Mouse (Mus musculus) embryonic facial prominence, embryonic 12.5 days (tissue): ENCODE results near the gene Tmem258. TPM values are rescaled to one million over a fixed set of nuclear protein-coding genes. Genes with fewer than 3 reads are reported as not detected.

Source experiments
- ATAC-seq: fragments of 200-750 bp; cut with Nextera tagmentation; 2 replicates; pipeline ENCODE4 v1.8.0; 2017; ENCODE audit not compliant: insufficient number of reproducible peaks, insufficient read depth, low FRiP score, low TSS enrichment
- H3K27ac ChIP-seq: fragments of 300-500 bp; sonication (generic); 2 replicates; pipeline ENCODE4 v1.5.1; 2016; ENCODE audit warnings: mild to moderate bottlenecking
- H3K27me3 ChIP-seq: fragments of 300-500 bp; sonication (generic); 2 replicates; pipeline ENCODE4 v1.6.1; 2016; ENCODE audit warnings: mild to moderate bottlenecking, moderate library complexity
- H3K36me3 ChIP-seq: fragments of 300-500 bp; sonication (generic); 2 replicates; pipeline ENCODE4 v1.6.1; 2016; ENCODE audit warnings: mild to moderate bottlenecking
- H3K4me1 ChIP-seq: fragments of 300-500 bp; sonication (generic); 2 replicates; pipeline ENCODE4 v1.6.1; 2016
- H3K4me2 ChIP-seq: fragments of 300-500 bp; sonication (generic); replicated peaks from 2 replicates; pipeline ENCODE4 v1.6.1; 2016; ENCODE audit warnings: mild to moderate bottlenecking, moderate library complexity
- H3K4me3 ChIP-seq: fragments of 300-500 bp; sonication (generic); 2 replicates; pipeline ENCODE4 v1.5.1; 2016; ENCODE audit warnings: mild to moderate bottlenecking
- H3K9ac ChIP-seq: fragments of 300-500 bp; sonication (generic); 2 replicates; pipeline ENCODE4 v1.6.1; 2016; ENCODE audit warnings: mild to moderate bottlenecking, moderate library complexity
- H3K9me3 ChIP-seq: fragments of 300-500 bp; sonication (generic); 2 replicates; pipeline ENCODE4 v1.6.1; 2016; ENCODE audit warnings: mild to moderate bottlenecking, moderate library complexity
- WGBS: fragments of 180-500 bp; shearing (Covaris S2); methylation state at CpG from one replicate; pipeline ENCODE4 v1.1.7; 2016; 5-methylcytosine and 5-hydroxymethylcytosine counted together
- polyA plus RNA-seq: library from polyadenylated mRNA; unstranded; fragments of >200 nt; fragmentation: Nextera tagmentation; extraction: Ambion mirVana; gene quantifications from 2 replicates; pipeline ENCODE4 v1.2.1, GENCODE M21; 2016

Tmem258 gene
- polyA plus RNA-seq, 1 experiment from 2014 or later, result 389 TPM

DNA sequence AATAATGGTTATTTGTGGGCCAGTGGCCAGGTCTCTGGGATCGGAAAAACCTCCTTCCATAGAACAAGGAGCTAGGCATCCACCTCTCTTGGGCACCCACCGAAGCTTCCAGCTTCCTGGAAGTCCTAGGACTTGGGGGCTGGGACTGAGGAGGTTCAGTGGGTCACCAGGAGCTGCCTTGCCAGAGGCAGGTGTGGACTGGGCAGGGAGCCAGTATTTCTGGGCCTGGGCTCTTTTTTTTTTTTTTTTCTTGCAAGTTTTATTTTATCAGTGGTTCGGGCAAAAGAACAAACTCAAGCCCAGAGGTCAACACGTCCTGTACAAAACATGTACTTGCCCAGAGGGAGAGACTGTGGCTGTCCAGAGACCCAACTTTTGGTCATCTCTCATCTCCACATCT lies 22.0 kb downstream of the Tmem258 start:
- no peak overlapping the region for H3K4me2 ChIP-seq
- no peaks in the 10 kb centered on the region for H3K9me3 ChIP-seq
- WGBS, result 86% methylated on average over 4 of the region's 4 CpGs
- no peaks in the 10 kb centered on the region for H3K36me3 ChIP-seq
- no peak for ATAC-seq
- no peaks in the 10 kb centered on the region for H3K27me3 ChIP-seq
- peaks cover 19% of the 10 kb centered on the region for H3K4me1 ChIP-seq
- no peak overlapping the region for H3K9ac ChIP-seq
- H3K27ac ChIP-seq, result no peak overlapping the region
- H3K4me3 ChIP-seq, result no peak overlapping the region

DNA sequence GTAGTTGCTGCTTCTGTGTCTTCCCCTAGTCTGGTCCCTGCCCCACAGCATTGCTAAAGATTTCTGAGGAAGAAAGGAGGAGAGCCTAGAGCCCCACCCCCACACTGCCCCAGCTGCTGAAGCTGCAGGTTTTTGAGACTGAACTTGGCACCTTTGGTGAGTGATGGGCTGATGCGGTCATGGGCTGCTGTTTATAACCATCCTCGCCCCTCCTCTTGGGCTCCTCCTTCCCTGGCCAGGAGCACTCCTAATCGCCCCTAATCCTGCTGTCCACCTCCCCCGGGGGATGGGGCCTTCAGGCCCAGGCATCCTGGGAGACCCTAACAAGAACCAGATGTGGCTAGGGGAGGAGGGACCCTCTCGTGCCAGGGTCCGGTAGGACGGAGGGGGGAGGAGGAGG lies 27.2 kb downstream of the Tmem258 start:
- H3K9ac ChIP-seq, result peak overlapping the region; percentile 24; the same call in 1 of the 2 replicates
- H3K27me3 ChIP-seq, result 0 out of 2 replicates have a peak, but pooled peaks cover 5% of the 10 kb centered on the region
- H3K36me3 ChIP-seq, result no peaks in the 10 kb centered on the region
- no peaks in the 10 kb centered on the region for H3K9me3 ChIP-seq
- WGBS, result 1% methylated on average over 7 of the region's 7 CpGs
- no peak for ATAC-seq
- peak overlapping the region; percentile 30; the same call in 1 of the 2 replicates for H3K27ac ChIP-seq
- peaks cover 16% of the 10 kb centered on the region for H3K4me1 ChIP-seq
- no peak overlapping the region for H3K4me3 ChIP-seq
- H3K4me2 ChIP-seq, result no peak overlapping the region

DNA sequence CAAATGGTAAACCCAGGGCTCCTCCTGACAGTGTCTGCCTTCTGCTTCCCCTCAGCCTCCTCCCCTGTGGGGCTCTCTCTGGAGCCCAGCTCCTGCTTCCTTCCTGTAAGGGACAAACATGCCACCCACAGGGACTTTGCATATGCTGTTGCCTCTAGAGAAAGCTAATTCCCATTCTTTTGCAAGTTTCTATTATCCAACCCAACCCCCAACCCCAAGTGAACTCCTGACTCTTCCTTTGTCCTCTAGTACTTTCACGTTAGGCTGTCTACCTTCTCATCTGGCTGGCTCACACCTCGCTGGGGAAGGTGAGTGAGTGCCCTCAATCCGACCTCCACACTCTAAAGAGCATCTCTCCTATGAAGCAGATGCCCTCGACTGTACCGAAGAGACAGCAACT lies 28.1 kb downstream of the Tmem258 start:
- no peak overlapping the region for H3K27ac ChIP-seq
- 0 out of 2 replicates have a peak, but pooled peaks cover 5% of the 10 kb centered on the region for H3K27me3 ChIP-seq
- no peaks in the 10 kb centered on the region for H3K36me3 ChIP-seq
- H3K4me2 ChIP-seq, result no peak overlapping the region
- H3K9me3 ChIP-seq, result no peaks in the 10 kb centered on the region
- H3K9ac ChIP-seq, result no peak overlapping the region
- no peak overlapping the region for H3K4me3 ChIP-seq
- WGBS, result 21% methylated on average over 5 of the region's 5 CpGs
- H3K4me1 ChIP-seq, result peaks cover 16% of the 10 kb centered on the region
- no peak for ATAC-seq

DNA sequence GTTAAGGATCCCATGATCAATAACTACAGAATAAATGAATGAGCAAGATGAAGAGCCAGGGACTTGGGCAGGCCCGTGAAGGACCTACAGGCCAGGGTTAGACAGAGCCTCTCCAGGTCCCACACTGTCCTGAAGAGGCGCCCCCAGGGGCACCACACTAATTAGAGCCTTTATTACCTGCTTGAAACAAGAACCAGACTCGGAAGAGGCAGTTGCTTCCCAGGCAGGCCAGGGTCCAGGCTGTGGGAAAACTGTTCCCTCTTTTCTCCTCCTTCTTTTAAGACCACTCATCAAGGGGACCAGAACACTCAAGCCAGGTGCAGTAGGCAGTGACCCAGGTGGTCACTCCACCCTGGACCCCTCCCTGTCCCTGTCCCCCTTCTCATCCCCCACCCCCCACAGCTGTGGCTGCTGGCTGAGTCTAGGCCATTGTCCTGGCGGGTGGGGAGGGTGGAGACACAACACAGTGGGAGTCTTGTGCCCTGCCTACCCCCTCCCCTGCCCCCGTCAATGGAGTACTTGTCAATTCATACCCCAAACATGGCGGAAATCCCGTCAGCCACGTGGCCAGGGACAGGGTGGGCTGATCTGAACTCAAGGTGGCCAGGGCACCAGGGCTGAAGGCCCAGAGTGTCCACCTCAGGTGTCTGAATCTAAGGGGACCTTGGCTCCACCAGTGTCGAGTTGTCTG lies 28.7 kb downstream of the Tmem258 start:
- Histone ChIP-seq H3K27ac (no peak overlapping the region), H3K4me3 (no peak overlapping the region), H3K36me3 (no peaks in the 10 kb centered on the region), H3K9me3 (no peaks in the 10 kb centered on the region), H3K27me3 (0 out of 2 replicates have a peak, but pooled peaks cover 5% of the 10 kb centered on the region), H3K4me1 (peaks cover 16% of the 10 kb centered on the region), H3K4me2 (no peak overlapping the region), H3K9ac (no peak overlapping the region)
- WGBS, result 36% methylated on average over 9 of the region's 9 CpGs
- ATAC-seq, result no peak

DNA sequence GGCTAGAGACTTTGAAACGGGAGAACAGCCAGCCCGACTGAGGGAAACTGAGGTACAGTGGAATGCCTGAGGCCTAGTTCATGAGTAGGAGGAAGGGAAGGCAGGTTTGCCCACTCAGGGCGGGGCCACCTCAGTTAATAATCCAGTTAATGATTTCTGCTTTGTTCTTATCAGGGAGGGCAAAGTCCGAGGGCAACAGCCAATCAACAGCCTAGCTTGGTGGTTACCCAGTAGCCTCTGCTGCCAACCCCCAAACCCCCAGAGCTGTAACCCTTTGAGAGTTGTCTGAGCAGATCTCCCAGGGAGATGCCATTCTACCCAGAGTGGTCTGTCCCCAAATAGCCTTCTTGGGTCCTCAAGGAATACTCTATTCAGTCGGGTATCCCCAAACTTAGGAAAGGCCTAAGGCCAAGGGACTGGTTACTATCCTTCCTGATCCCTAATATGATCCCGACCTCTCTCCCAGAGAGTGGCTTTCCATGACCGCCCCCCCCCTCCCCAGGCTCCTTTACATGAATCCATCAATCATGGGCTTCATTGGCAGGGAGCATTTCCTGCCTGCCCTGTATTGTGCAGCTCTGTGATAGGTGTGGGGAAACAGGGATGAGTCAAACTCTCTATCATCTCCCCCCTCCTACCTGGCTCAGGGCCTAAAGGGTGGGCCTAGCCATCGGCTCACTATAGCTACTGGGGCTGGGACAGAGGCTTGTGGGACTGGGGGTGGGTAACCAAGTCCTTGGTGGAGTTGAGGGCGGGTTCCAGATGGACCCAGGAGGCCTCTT lies 32.2 kb downstream of the Tmem258 start:
- H3K9me3 ChIP-seq, result no peaks in the 10 kb centered on the region
- 85% methylated on average over 9 of the region's 9 CpGs for WGBS
- no peak overlapping the region for H3K9ac ChIP-seq
- no peak overlapping the region for H3K4me2 ChIP-seq
- H3K4me1 ChIP-seq, result peaks cover 19% of the 10 kb centered on the region
- no peak for ATAC-seq
- H3K27ac ChIP-seq, result no peak overlapping the region
- H3K4me3 ChIP-seq, result no peak overlapping the region
- H3K27me3 ChIP-seq, result 0 out of 2 replicates have a peak, but pooled peaks cover 15% of the 10 kb centered on the region
- no peaks in the 10 kb centered on the region for H3K36me3 ChIP-seq

DNA sequence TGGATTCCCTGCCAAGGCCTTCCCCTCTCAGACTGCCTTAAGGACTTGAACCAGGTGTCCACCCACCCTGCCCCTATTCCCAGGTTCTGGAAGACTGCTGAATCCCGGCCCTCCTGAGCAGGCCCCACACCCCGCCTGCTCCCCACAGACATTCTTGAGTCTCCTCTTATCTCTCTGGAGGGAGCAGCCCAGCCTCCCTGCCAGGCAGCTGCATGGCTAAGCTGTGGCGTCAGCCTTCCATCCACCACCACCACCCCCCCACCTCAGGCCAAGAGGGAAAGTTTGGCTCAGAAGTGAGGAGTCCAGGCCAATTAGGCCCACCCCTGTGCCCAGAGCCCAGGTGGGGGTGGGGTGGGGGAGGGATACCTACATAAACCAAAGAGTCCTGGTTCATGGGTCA lies 34.7 kb downstream of the Tmem258 start:
- no peak overlapping the region for H3K4me2 ChIP-seq
- no peak for ATAC-seq
- H3K9ac ChIP-seq, result no peak overlapping the region
- WGBS, result 72% methylated on average over 3 of the region's 3 CpGs
- H3K9me3 ChIP-seq, result no peaks in the 10 kb centered on the region
- no peak overlapping the region for H3K4me3 ChIP-seq
- H3K36me3 ChIP-seq, result no peaks in the 10 kb centered on the region
- 0 out of 2 replicates have a peak, but pooled peaks cover 10% of the 10 kb centered on the region for H3K27me3 ChIP-seq
- no peak overlapping the region for H3K27ac ChIP-seq
- H3K4me1 ChIP-seq, result peaks cover 18% of the 10 kb centered on the region

DNA sequence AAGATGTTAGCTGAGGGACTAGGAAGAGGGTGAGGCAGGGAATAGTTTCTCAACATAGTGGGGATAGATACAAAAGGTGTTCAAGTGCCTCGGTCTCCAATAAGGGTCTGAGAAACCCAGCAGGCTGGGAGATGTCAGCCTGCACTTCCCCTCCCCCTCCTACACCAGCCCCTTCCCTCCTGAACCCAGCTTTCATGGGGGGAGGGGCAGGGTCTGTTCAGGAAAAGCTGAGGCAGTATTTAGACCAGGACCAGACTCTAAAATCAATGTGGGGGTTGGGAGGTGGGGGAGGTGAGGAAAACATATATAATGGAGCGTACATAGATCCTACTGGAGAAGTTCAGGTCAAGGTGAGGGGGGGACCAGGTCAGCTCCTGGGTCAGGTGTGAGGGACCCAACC lies 35.6 kb downstream of the Tmem258 start:
- peak overlapping the region; percentile 74 for H3K4me2 ChIP-seq
- no peak overlapping the region for H3K9ac ChIP-seq
- ATAC-seq, result no peak
- 0 out of 2 replicates have a peak, but pooled peaks cover 10% of the 10 kb centered on the region for H3K27me3 ChIP-seq
- no peak overlapping the region for H3K4me3 ChIP-seq
- no peaks in the 10 kb centered on the region for H3K36me3 ChIP-seq
- no peak overlapping the region for H3K27ac ChIP-seq
- H3K4me1 ChIP-seq, result peaks cover 20% of the 10 kb centered on the region
- WGBS, result 58% methylated on average over 2 of the region's 2 CpGs
- no peaks in the 10 kb centered on the region for H3K9me3 ChIP-seq

DNA sequence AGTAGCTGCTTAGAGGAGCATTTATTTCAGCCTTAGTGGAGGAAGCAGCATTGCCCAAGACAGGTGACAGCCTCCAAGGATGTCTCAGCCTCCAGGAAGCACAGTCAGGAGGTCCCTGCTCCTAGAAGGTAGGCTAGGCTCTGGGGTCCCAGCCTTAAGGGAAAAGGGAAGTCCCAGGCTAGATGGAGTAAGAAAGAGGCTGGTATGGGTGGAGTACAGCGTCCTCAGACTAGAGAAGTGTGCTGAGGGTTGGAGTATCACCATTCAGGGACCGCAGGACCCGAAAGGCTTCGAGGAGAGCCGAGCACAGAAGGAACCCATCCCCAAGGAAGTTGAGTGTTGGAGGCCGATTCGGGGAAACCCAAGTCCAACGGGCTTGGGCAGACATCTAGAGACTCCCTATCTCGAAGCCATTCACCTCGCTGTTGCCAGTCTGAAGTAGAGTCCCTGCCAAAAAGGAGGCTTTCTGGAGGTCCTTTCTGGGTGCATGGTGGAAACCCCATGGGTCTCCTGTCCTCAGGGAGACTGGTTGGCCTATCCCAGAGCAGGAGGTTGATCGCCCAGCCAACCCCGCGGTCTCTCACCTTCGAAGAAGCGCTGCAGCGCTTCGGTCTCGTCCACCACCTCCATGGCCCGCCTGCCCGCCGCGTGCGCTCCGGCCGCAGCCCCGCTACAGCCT lies 36.3 kb downstream of the Tmem258 start:
- 5% methylated on average over 23 of the region's 26 CpGs for WGBS
- H3K27ac ChIP-seq, result no peak overlapping the region
- no peak for ATAC-seq
- H3K4me2 ChIP-seq, result peak overlapping the region; percentile 74
- peak overlapping the region; percentile 59 for H3K9ac ChIP-seq
- no peaks in the 10 kb centered on the region for H3K9me3 ChIP-seq
- peaks cover 21% of the 10 kb centered on the region for H3K4me1 ChIP-seq
- peak overlapping the region; percentile 43 for H3K4me3 ChIP-seq
- no peaks in the 10 kb centered on the region for H3K36me3 ChIP-seq
- 0 out of 2 replicates have a peak, but pooled peaks cover 10% of the 10 kb centered on the region for H3K27me3 ChIP-seq

DNA sequence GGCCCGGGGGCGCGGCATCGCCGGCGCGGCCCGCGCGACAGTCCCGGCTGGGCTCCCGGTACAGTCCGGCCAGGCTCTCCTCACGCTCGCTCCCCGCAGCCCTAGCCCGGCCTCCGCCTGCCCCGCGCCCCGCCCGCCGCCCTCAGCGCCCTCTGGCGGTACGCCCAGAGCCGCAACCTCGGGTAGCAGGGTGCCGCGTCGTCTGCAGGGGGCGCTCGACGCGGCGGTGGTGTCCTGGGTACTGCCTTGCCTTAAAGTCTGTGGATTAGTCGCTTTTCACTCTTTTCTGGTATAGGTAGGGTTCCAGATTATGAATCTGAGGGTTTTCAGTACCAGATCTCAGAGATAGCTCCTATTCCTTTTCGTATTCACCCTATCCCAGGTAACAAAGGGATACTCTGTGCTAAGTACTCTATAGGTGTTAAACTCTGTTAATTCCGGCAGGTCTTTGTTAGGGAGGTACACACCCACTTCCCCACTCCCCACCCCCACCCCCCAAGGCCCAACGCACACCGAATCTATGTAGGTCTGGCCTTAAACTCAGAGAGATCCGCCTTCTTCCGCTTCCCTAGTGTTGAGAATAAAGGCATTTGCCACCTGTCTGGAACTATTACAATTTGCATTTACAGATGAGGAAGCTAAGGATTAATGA lies 37.0 kb downstream of the Tmem258 start, which contains the start of gene Myrf:
Myrf (minus strand) TSS at position 95 of the 652 bp plus-strand sequence.
- peak; percentile 49 for ATAC-seq
- Histone ChIP-seq H3K4me2 (peak within 1 kb of the TSS; percentile 74), H3K4me1 (peaks cover 21% of the 10 kb centered on the region), H3K9me3 (no peaks in the 10 kb centered on the region), H3K36me3 (no peaks in the 10 kb centered on the region), H3K9ac (peak within 1 kb of the TSS; percentile 59), H3K27me3 (0 out of 2 replicates have a peak, but pooled peaks cover 10% of the 10 kb centered on the region), H3K27ac (no peak within 1 kb of the TSS), H3K4me3 (peak within 1 kb of the TSS; percentile 43)
- WGBS, result 9% methylated on average over 39 of the region's 43 CpGs

DNA sequence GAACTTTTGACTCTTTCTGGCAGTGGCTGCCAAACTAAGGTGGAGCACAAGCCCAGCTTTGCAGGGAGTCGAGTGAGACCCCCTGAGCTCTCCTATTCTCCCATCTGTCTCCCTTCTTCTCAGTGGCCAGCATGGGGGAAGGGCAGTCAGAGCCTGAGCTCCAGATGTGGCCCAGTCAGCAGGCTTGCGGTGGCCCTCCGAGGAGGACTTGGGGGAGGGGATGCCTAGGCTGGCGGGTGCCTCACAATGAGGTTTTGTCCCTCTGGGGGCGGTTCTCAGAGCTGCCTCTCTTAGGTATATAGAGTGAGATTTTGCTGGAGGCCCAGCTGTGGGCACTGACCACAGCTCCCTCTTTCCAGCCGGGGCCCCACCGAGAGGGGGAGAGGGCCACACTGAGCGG lies 39.1 kb downstream of the Tmem258 start:
- Histone ChIP-seq H3K27me3 (0 out of 2 replicates have a peak, but pooled peaks cover 10% of the 10 kb centered on the region), H3K4me1 (peaks cover 32% of the 10 kb centered on the region), H3K36me3 (no peaks in the 10 kb centered on the region), H3K4me3 (no peak overlapping the region), H3K4me2 (no peak overlapping the region), H3K9ac (no peak overlapping the region), H3K9me3 (no peaks in the 10 kb centered on the region), H3K27ac (no peak overlapping the region)
- no peak for ATAC-seq
- 7% methylated on average over 8 of the region's 8 CpGs for WGBS

DNA sequence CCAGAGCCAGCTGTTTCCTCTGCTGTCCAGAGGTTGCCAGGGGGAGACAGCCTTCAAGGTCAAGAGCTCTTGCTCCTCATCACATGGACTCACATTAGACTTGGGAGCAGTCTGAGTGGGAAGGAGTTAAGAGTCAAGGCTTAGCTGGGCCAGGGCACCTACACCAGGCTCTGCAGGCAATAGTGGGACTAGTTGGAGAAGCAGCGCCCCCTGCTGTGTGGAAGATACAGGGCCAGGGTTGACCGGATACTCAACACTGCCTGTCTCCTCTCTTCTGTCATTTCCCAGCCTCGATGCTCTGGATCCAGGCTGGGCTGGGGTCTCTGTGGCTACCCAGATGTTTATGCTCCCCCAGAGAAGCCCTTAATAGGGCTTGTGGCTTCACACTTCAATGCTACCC lies 40.4 kb downstream of the Tmem258 start:
- peaks cover 33% of the 10 kb centered on the region for H3K4me1 ChIP-seq

More for the DNA sequence above, 40.4 kb downstream of the Tmem258 start:
- 0 out of 2 replicates have a peak, but pooled peaks cover 12% of the 10 kb centered on the region for H3K27me3 ChIP-seq
- H3K4me3 ChIP-seq, result no peak overlapping the region
- H3K9ac ChIP-seq, result no peak overlapping the region
- 18% methylated on average over 3 of the region's 3 CpGs for WGBS
- H3K27ac ChIP-seq, result no peak overlapping the region
- H3K4me2 ChIP-seq, result no peak overlapping the region
- no peaks in the 10 kb centered on the region for H3K36me3 ChIP-seq
- no peak for ATAC-seq
- no peaks in the 10 kb centered on the region for H3K9me3 ChIP-seq
